Mouse (Mus musculus) c-Kit-negative CD71-positive TER-119-positive erythroid progenitor cells, embryonic 14.5 days (primary cell): ENCODE measurements around the gene Rapgef6.

Experiments
- DNase-seq: peaks from one replicate; pipeline ENCODE4 v3.0.0-alpha.2; 2013; ENCODE audit warnings: low read depth, low spot score

Rapgef6 gene

GRCm38 (mm10) chr11:54522529-54523430 lies at the start of gene Rapgef6:
Gene Rapgef6, plus strand, starts transcription at chr11:54522847.
- peak; percentile 97 for DNase-seq

- peak; percentile 20 for DNase-seq
Observed at GRCm38 (mm10) chr11:54478414-54478813, 44.2 kb upstream of the Rapgef6 start.

GRCm38 (mm10) chr11:54486041-54486440 lies 36.6 kb upstream of the Rapgef6 start:
- no peak for DNase-seq

- no peak for DNase-seq
Observed at GRCm38 (mm10) chr11:54491946-54492558, 30.6 kb upstream of the Rapgef6 start.

GRCm38 (mm10) chr11:54492559-54492958 lies 30.1 kb upstream of the Rapgef6 start:
- no peak for DNase-seq

- no peak for DNase-seq
Observed at GRCm38 (mm10) chr11:54499838-54500237, 22.8 kb upstream of the Rapgef6 start.

- DNase-seq = no peak
Observed at GRCm38 (mm10) chr11:54502546-54503245, 20.0 kb upstream of the Rapgef6 start.

GRCm38 (mm10) chr11:54513584-54513983 lies 9.1 kb upstream of the Rapgef6 start:
- no peak for DNase-seq

- DNase-seq = peak; percentile 15
Observed at GRCm38 (mm10) chr11:54521927-54522528, 619 bp upstream of the Rapgef6 start.

GRCm38 (mm10) chr11:54523431-54524001 lies 869 bp downstream of the Rapgef6 start:
- DNase-seq = peak; percentile 26

GRCm38 (mm10) chr11:54528002-54528401 lies 5.4 kb downstream of the Rapgef6 start:
- DNase-seq = no peak

- DNase-seq = no peak
Observed at GRCm38 (mm10) chr11:54530391-54530790, 7.7 kb downstream of the Rapgef6 start.

- no peak for DNase-seq
Observed at GRCm38 (mm10) chr11:54530916-54531315, 8.3 kb downstream of the Rapgef6 start.

- no peak for DNase-seq
Observed at GRCm38 (mm10) chr11:54533834-54534233, 11.2 kb downstream of the Rapgef6 start.

GRCm38 (mm10) chr11:54534871-54535270 lies 12.2 kb downstream of the Rapgef6 start:
- peak; percentile 65 for DNase-seq

- DNase-seq = no peak
Observed at GRCm38 (mm10) chr11:54539031-54539430, 16.4 kb downstream of the Rapgef6 start.

- no peak for DNase-seq
Observed at GRCm38 (mm10) chr11:54539486-54539885, 16.8 kb downstream of the Rapgef6 start.

- DNase-seq = no peak
Observed at GRCm38 (mm10) chr11:54540328-54540727, 17.7 kb downstream of the Rapgef6 start.

GRCm38 (mm10) chr11:54542414-54542813 lies 19.8 kb downstream of the Rapgef6 start:
- DNase-seq = no peak

- DNase-seq = no peak
Observed at GRCm38 (mm10) chr11:54554970-54555369, 32.3 kb downstream of the Rapgef6 start.

- no peak for DNase-seq
Observed at GRCm38 (mm10) chr11:54562761-54563160, 40.1 kb downstream of the Rapgef6 start.
